Mouse (Mus musculus) CD4-positive, CD25-positive, alpha-beta regulatory T cell, adult 2 months (primary cell): ENCODE results near the gene Nr1i2.
A peak's percentile ranks its signal among the peaks of the same experiment; 100 is the strongest.
"Not testable (repeated sequence)": the region's sequence is repeated elsewhere in the genome, so short reads cannot be mapped to it uniquely, and the experiment has no call there.

Experiments
- DNase-seq: peaks from one replicate; pipeline ENCODE4 v3.0.0-alpha.2; 2012; ENCODE audit warnings: low read depth, low spot score

The Nr1i2 gene

GRCm38 (mm10) chr16:38287357-38287756 lies 7.3 kb downstream of the Nr1i2 start:
- DNase-seq: no peak

- DNase-seq: no peak
Observed at GRCm38 (mm10) chr16:38286541-38286940, 8.1 kb downstream of the Nr1i2 start.

- DNase-seq: no peak
Observed at GRCm38 (mm10) chr16:38285801-38286200, 8.8 kb downstream of the Nr1i2 start.

GRCm38 (mm10) chr16:38283300-38283699 lies 11.3 kb downstream of the Nr1i2 start:
- DNase-seq: no peak

GRCm38 (mm10) chr16:38282559-38283160 lies 12.0 kb downstream of the Nr1i2 start:
- no peak for DNase-seq

- no peak for DNase-seq
Observed at GRCm38 (mm10) chr16:38280951-38281350, 13.7 kb downstream of the Nr1i2 start.

GRCm38 (mm10) chr16:38279794-38280193 lies 14.8 kb downstream of the Nr1i2 start:
- no peak for DNase-seq

- no peak for DNase-seq
Observed at GRCm38 (mm10) chr16:38274737-38275136, 19.9 kb downstream of the Nr1i2 start.

- no peak for DNase-seq
Observed at GRCm38 (mm10) chr16:38272483-38272882, 22.1 kb downstream of the Nr1i2 start.

GRCm38 (mm10) chr16:38271601-38272000 lies 23.0 kb downstream of the Nr1i2 start:
- DNase-seq: no peak

GRCm38 (mm10) chr16:38255927-38256326 lies 38.7 kb downstream of the Nr1i2 start:
- no peak for DNase-seq

GRCm38 (mm10) chr16:38255107-38255506 lies 39.5 kb downstream of the Nr1i2 start:
- DNase-seq: no peak

- DNase-seq: no peak
Observed at GRCm38 (mm10) chr16:38254001-38254400, 40.6 kb downstream of the Nr1i2 start.

GRCm38 (mm10) chr16:38250467-38250866 lies 44.2 kb downstream of the Nr1i2 start:
- no peak for DNase-seq

- no peak for DNase-seq
Observed at GRCm38 (mm10) chr16:38248331-38248961, 46.2 kb downstream of the Nr1i2 start.

GRCm38 (mm10) chr16:38245849-38246585 lies 48.6 kb downstream of the Nr1i2 start:
- DNase-seq: no peak

GRCm38 (mm10) chr16:38245379-38245778 lies 49.2 kb downstream of the Nr1i2 start:
- no peak for DNase-seq

- DNase-seq: no peak
Observed at GRCm38 (mm10) chr16:38244111-38244510, 50.5 kb downstream of the Nr1i2 start.

GRCm38 (mm10) chr16:38240167-38240566 lies 54.5 kb downstream of the Nr1i2 start:
- no peak for DNase-seq

GRCm38 (mm10) chr16:38239729-38240128 lies 54.9 kb downstream of the Nr1i2 start:
- DNase-seq: peak; percentile 76

- DNase-seq: no peak
Observed at GRCm38 (mm10) chr16:38236936-38237585, 57.6 kb downstream of the Nr1i2 start.

- DNase-seq: not testable (repeated sequence)
Observed at GRCm38 (mm10) chr16:38222491-38222890, 72.1 kb downstream of the Nr1i2 start.
